Mouse (Mus musculus): Measurements from ENCODE around the gene Gzme. TPM values are rescaled to one million over a fixed set of nuclear protein-coding genes. Genes with fewer than 3 reads are reported as not detected.

The Gzme gene
- total and polyA plus RNA-seq, 3 experiments: not detected

DNA sequence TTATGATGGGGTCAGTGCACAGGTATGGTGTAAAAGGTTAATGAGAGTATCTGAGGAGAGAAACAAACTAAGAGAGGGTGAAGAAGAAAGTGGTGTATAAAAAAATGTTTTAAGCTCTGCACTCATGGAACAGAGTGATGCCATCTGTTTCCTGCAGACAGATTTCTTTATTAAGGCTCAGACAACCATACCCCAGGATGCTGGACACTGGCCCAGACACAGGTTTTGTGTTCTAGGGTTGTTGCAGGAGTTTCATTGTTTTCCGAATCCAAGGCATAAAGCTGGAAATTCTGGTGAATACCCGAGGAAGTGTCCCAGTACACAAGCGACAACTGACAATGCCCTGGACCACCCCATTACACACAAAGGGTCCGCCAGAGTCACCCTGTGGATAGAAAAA is 38.4 kb downstream of the Gzme start:
- Histone ChIP-seq H3K36me3 (ENCODE audit: control insufficient read depth, insufficient read depth, low read length) (no peaks in the 10 kb centered on the region), H3K27ac (no peak overlapping the region), H3K27me3 (ENCODE audit: control insufficient read depth, insufficient read depth, low read length) (no peaks in the 10 kb centered on the region), H3K79me2 (replicated peaks; ENCODE audit: control insufficient read depth, insufficient read depth, low read length) (no peaks in the 10 kb centered on the region), H3K4me1 (ENCODE audit: control insufficient read depth, insufficient read depth, low read length) (no peaks in the 10 kb centered on the region), H3K9ac (ENCODE audit: low read depth, low read length) (no peak overlapping the region), H3K4me3 (no peak overlapping the region)
- TF ChIP-seq POLR2A (IDR thresholded peaks at IDR 0.05; ENCODE audit: insufficient read depth, low read depth, low read length) (no peak), EP300 (IDR thresholded peaks at IDR 0.05; ENCODE audit: insufficient read depth, low read depth, low read length) (no peak), CTCF (IDR thresholded peaks at IDR 0.05) (no peak)
- 60% methylated on average over 4 of the region's 4 CpGs for WGBS
- no peak for DNase-seq
- intact Hi-C loops (cut with DNase I): no loop called here

Small RNAs within 50 kb of the gene (microRNA-seq; reads per million reads assigned to microRNA genes)
- gene Mir6949: 0 reads per million in 2 experiments

Other genes starting within 250 kb of the Gzme start
- gene Cbln3, start 236.2 kb downstream of the Gzme start, total RNA-seq (2021): under 1 TPM in 1 of 2 experiments, not detected in 1; 0.18 TPM
- 0.06 TPM in 2 replicates for gene Cbln3, start 236.2 kb downstream of the Gzme start, polyA plus RNA-seq (2012; rRNA removed)
- gene Khnyn, start 235.7 kb downstream of the Gzme start, total RNA-seq (2021): 10 to 100 TPM in 1 of 2 experiments, 1 to 10 TPM in 1; 8.8 to 11.6 TPM
- 9.3 and 13.3 TPM in 2 replicates for gene Khnyn, start 235.7 kb downstream of the Gzme start, polyA plus RNA-seq (2012; rRNA removed)
- gene Sdr39u1, start 220.3 kb downstream of the Gzme start, total RNA-seq (2021): 100 to 1,000 TPM; 112 to 127 TPM
- gene Sdr39u1, start 220.3 kb downstream of the Gzme start, polyA plus RNA-seq (2012; rRNA removed): 142 and 156 TPM in 2 replicates
- 1 to 10 TPM; 1.3 to 1.8 TPM for gene Cma1, start 175.9 kb downstream of the Gzme start, total RNA-seq (2021)
- 2.1 and 2.5 TPM in 2 replicates for gene Cma1, start 175.9 kb downstream of the Gzme start, polyA plus RNA-seq (2012; rRNA removed)
- gene Cma2, start 169.6 kb downstream of the Gzme start, total RNA-seq (2021): not detected
- gene Cma2, start 169.6 kb downstream of the Gzme start, polyA plus RNA-seq (2012; rRNA removed): not detected in 2 replicates
- gene Mcpt1, start 102.7 kb downstream of the Gzme start, total RNA-seq (2021): not detected
- gene Mcpt1, start 102.7 kb downstream of the Gzme start, polyA plus RNA-seq (2012; rRNA removed): not detected in 2 replicates
- not detected for gene Mcpt9, start 90.1 kb downstream of the Gzme start, total RNA-seq (2021)
- not detected in 2 replicates for gene Mcpt9, start 90.1 kb downstream of the Gzme start, polyA plus RNA-seq (2012; rRNA removed)
- not detected for gene Mcpt2, start 78.6 kb downstream of the Gzme start, total RNA-seq (2021)
- not detected in 2 replicates for gene Mcpt2, start 78.6 kb downstream of the Gzme start, polyA plus RNA-seq (2012; rRNA removed)
- gene Mcpt4, start 58.3 kb downstream of the Gzme start, total RNA-seq (2021): 1 to 10 TPM; 1.2 to 1.3 TPM
- gene Mcpt4, start 58.3 kb downstream of the Gzme start, polyA plus RNA-seq (2012; rRNA removed): 2.4 and 2.8 TPM in 2 replicates
- gene Mcpt8, start 35.4 kb downstream of the Gzme start, total RNA-seq (2021): not detected
- 0.23 TPM in 1 of 2 replicates, not detected in the other for gene Mcpt8, start 35.4 kb downstream of the Gzme start, polyA plus RNA-seq (2012; rRNA removed)
- gene Ctsg, start 18.1 kb downstream of the Gzme start, total RNA-seq (2021): not detected
- not detected in 2 replicates for gene Ctsg, start 18.1 kb downstream of the Gzme start, polyA plus RNA-seq (2012; rRNA removed)
- not detected for gene Gzmd, start 12.0 kb upstream of the Gzme start, total RNA-seq (2021)
- gene Gzmd, start 12.0 kb upstream of the Gzme start, polyA plus RNA-seq (2012; rRNA removed): not detected in 2 replicates
- not detected for gene Gzmg, start 39.0 kb upstream of the Gzme start, total RNA-seq (2021)
- gene Gzmg, start 39.0 kb upstream of the Gzme start, polyA plus RNA-seq (2012; rRNA removed): not detected in 2 replicates
- not detected for gene Gzmn, start 54.0 kb upstream of the Gzme start, total RNA-seq (2021)
- not detected in 2 replicates for gene Gzmn, start 54.0 kb upstream of the Gzme start, polyA plus RNA-seq (2012; rRNA removed)
- gene Gzmf, start 90.8 kb upstream of the Gzme start, total RNA-seq (2021): not detected
- gene Gzmf, start 90.8 kb upstream of the Gzme start, polyA plus RNA-seq (2012; rRNA removed): not detected in 2 replicates
- gene Gzmc, start 114.0 kb upstream of the Gzme start, total RNA-seq (2021): not detected
- gene Gzmc, start 114.0 kb upstream of the Gzme start, polyA plus RNA-seq (2012; rRNA removed): not detected in 2 replicates
- gene Gzmb, start 141.6 kb upstream of the Gzme start, total RNA-seq (2021): under 1 TPM; 0.23 to 0.36 TPM
- 0.64 TPM in 1 of 2 replicates, not detected in the other for gene Gzmb, start 141.6 kb upstream of the Gzme start, polyA plus RNA-seq (2012; rRNA removed)
- not detected for gene Atp12a, start 244.4 kb upstream of the Gzme start, total RNA-seq (2021)
- gene Atp12a, start 244.4 kb upstream of the Gzme start, polyA plus RNA-seq (2012; rRNA removed): not detected in 2 replicates

Data from heart, adult 2 months (tissue).